Mouse (Mus musculus) limb, embryonic 13.5 days (tissue): ENCODE measurements around the gene Rapgef3. TPM values are rescaled to one million over a fixed set of nuclear protein-coding genes. Genes with fewer than 3 reads are reported as not detected.

ENCODE experiments used
- ATAC-seq: fragments of 200-750 bp; cut with Nextera tagmentation; 2 replicates; pipeline ENCODE4 v1.8.0; 2017; ENCODE audit warnings: low read depth, moderate number of reproducible peaks, moderate TSS enrichment; ENCODE audit not compliant: low FRiP score
- H3K27ac ChIP-seq: fragments of 300-500 bp; sonication (generic); 2 replicates; pipeline ENCODE4 v1.5.1; 2015; ENCODE audit warnings: inconsistent platforms, mild to moderate bottlenecking, moderate library complexity
- H3K27me3 ChIP-seq: fragments of 300-500 bp; sonication (generic); 2 replicates; pipeline ENCODE4 v1.6.1; 2015; ENCODE audit warnings: mild to moderate bottlenecking, inconsistent platforms
- H3K36me3 ChIP-seq: fragments of 300-500 bp; sonication (generic); 2 replicates; pipeline ENCODE4 v1.6.1; 2015; ENCODE audit warnings: inconsistent platforms, mild to moderate bottlenecking, moderate library complexity
- H3K4me1 ChIP-seq: fragments of 300-500 bp; sonication (generic); 2 replicates; pipeline ENCODE4 v1.6.1; 2015; ENCODE audit warnings: inconsistent platforms
- H3K4me2 ChIP-seq: fragments of 300-500 bp; sonication (generic); replicated peaks from 2 replicates; pipeline ENCODE4 v1.6.1; 2015; ENCODE audit warnings: inconsistent platforms, mild to moderate bottlenecking, moderate library complexity
- H3K4me3 ChIP-seq: fragments of 300-500 bp; sonication (generic); 2 replicates; pipeline ENCODE4 v1.5.1; 2015; ENCODE audit warnings: moderate library complexity, mild to moderate bottlenecking, inconsistent platforms
- H3K9ac ChIP-seq: fragments of 300-500 bp; sonication (generic); 2 replicates; pipeline ENCODE4 v1.6.1; 2015; ENCODE audit warnings: mild to moderate bottlenecking, inconsistent platforms
- H3K9me3 ChIP-seq: fragments of 300-500 bp; sonication (generic); 2 replicates; pipeline ENCODE4 v1.6.1; 2016; ENCODE audit warnings: inconsistent platforms
- WGBS: fragments of 180-500 bp; shearing (Covaris S2); methylation state at CpG from one replicate; pipeline ENCODE4 v1.1.7; 2015; 5-methylcytosine and 5-hydroxymethylcytosine counted together
- polyA plus RNA-seq: library from polyadenylated mRNA; unstranded; fragments of >200 nt; fragmentation: Nextera tagmentation; extraction: Ambion mirVana; gene quantifications from 2 replicates; pipeline ENCODE4 v1.2.1, GENCODE M21; 2015

Rapgef3 gene
- polyA plus RNA-seq, 1 experiment from 2014 or later: 11.2 TPM

DNA sequence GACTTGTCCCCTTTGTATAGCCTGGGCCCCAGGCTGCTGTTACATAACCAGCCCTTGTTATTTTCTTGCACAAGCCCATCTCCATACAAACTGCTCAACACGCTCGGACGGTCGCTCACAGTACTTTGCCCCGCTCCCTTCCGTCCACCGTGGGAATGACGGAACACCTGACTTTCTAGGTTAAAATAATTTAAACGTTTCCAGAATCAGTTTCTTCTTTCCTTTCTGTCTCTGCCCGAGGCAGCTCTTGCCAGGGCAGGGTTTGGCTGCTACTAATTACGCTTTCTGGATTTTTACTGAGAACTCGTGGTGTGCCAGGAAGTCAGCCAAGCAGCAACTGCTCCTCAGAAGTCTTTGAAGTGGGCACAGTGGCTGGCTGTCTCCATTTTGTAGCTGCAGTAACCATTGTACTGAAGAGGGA is 12.8 kb upstream of the Rapgef3 start:
- no peak overlapping the region for H3K4me3 ChIP-seq
- H3K36me3 ChIP-seq: no peaks in the 10 kb centered on the region
- H3K4me2 ChIP-seq: peak overlapping the region; percentile 19
- H3K4me1 ChIP-seq: peaks cover 44% of the 10 kb centered on the region
- WGBS: 20% methylated on average over 12 of the region's 12 CpGs
- no peak for ATAC-seq
- no peak overlapping the region for H3K9ac ChIP-seq
- H3K9me3 ChIP-seq: no peaks in the 10 kb centered on the region
- H3K27ac ChIP-seq: peak overlapping the region; percentile 76
- no peaks in the 10 kb centered on the region for H3K27me3 ChIP-seq

DNA sequence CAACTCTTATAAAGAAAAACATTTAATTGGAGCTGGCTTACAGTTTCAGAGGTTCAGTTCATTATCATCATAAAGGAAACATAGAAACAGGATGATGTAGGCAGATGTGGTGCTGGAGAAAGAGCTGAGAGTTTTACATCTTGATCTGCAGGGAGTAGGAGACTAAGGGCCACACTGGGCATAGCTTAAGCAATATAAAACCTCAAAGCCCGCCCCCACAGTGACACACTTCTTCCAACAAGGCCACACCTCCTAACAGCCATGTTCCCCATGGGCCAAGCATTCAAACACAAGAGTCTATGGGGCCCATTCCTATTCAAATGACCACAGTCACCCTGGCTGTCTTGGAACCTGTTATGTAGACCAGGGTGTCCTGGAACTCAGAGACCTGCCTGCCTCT is 11.8 kb upstream of the Rapgef3 start:
- no peaks in the 10 kb centered on the region for H3K36me3 ChIP-seq
- H3K4me3 ChIP-seq: no peak overlapping the region
- H3K9me3 ChIP-seq: no peaks in the 10 kb centered on the region
- ATAC-seq: no peak
- 89% methylated on average over 1 of the region's 1 CpGs for WGBS
- no peak overlapping the region for H3K9ac ChIP-seq
- H3K4me1 ChIP-seq: peaks cover 43% of the 10 kb centered on the region
- H3K4me2 ChIP-seq: no peak overlapping the region
- peak overlapping the region; percentile 76; the same call in 1 of the 2 replicates for H3K27ac ChIP-seq
- no peaks in the 10 kb centered on the region for H3K27me3 ChIP-seq

DNA sequence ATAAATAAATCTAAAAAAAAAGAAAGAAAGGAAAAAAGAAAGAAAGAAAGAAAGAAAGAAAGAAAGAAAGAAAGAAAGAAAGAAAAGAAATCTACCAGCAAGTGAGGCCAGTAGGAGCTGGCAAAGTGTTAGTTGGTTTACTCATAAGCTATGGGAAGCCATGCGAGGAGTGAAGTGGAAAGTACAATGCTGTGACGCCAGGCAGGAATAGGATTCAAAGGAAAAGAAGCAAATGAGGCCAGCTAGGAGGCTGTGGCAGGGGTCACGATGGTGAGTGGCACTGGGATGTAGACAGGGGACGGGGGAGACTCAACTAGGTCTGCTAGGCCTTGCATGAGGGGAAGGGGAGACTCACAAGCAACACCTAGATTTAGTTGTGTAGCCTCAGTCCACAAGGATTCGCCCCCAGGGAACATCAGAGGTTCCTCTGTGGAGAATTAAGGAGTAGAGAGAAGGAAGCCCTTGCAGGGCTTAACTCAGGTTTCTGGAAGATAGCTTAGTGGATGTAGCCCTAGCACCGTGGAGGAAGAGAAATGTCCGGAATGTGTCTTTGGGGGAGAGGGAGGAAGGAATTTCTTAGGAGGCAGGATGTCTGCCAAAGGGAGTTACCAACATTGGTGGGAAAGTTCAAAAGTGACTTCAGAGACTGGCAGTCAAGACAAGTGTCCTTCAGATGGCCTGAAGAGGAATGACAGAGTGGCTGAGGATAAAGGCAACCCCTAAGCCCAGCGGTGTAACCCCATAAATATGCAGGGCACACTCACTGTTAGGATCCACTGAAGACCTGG is 10.7 kb upstream of the Rapgef3 start, which contains the start of gene Slc48a1:
Slc48a1 (plus strand) TSS at position 210 of the 788 bp plus-strand sequence.
- 76% methylated on average over 8 of the region's 8 CpGs for whole genome bisulfite sequencing
- Histone ChIP-seq H3K4me3 (no peak within 1 kb of the TSS), H3K27ac (0 out of 2 replicates have a peak within 1 kb of the TSS, but pooled peaks have one; percentile 22), H3K4me1 (peaks cover 51% of the 10 kb centered on the region), H3K27me3 (no peaks in the 10 kb centered on the region), H3K36me3 (no peaks in the 10 kb centered on the region), H3K9me3 (no peaks in the 10 kb centered on the region), H3K4me2 (no peak within 1 kb of the TSS), H3K9ac (no peak within 1 kb of the TSS)
- no peak for ATAC-seq

DNA sequence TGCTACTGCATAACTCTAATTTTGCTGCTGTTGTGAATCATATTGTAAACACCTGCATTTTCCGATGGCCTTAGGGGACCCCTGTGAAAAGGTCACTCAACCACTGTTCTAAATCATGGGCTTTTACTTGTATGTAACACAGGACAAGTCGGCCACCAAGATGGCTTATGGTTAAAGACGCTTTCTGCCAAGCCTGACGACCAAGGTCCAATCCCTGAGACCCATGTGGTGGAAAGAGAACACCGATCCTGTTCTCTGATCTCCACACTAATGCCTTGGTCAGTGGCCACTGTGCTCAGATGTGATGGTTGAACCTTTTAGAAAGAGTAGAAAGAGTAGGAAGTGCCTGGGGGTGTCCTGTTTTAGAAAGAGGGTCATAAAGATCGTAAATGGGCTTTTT is 9.1 kb upstream of the Rapgef3 start:
- Histone ChIP-seq H3K36me3 (no peaks in the 10 kb centered on the region), H3K9ac (no peak overlapping the region), H3K27me3 (no peaks in the 10 kb centered on the region), H3K4me1 (peaks cover 55% of the 10 kb centered on the region), H3K4me2 (no peak overlapping the region), H3K27ac (no peak overlapping the region), H3K9me3 (no peaks in the 10 kb centered on the region), H3K4me3 (no peak overlapping the region)
- ATAC-seq: no peak
- WGBS: 65% methylated on average over 6 of the region's 6 CpGs

- H3K9ac ChIP-seq: no peak overlapping the region
- no peaks in the 10 kb centered on the region for H3K27me3 ChIP-seq
- no peak overlapping the region for H3K4me2 ChIP-seq
- no peaks in the 10 kb centered on the region for H3K9me3 ChIP-seq
- no peak overlapping the region for H3K27ac ChIP-seq
- ATAC-seq: 0 out of 2 replicates have a peak, but pooled peaks have one; percentile 13
- H3K4me1 ChIP-seq: peaks cover 52% of the 10 kb centered on the region
- H3K4me3 ChIP-seq: no peak overlapping the region
- WGBS: 9% methylated on average over 8 of the region's 8 CpGs
- H3K36me3 ChIP-seq: no peaks in the 10 kb centered on the region
Observed at GRCm38 (mm10) chr15:97776514-97776913, 8.7 kb upstream of the Rapgef3 start.

DNA sequence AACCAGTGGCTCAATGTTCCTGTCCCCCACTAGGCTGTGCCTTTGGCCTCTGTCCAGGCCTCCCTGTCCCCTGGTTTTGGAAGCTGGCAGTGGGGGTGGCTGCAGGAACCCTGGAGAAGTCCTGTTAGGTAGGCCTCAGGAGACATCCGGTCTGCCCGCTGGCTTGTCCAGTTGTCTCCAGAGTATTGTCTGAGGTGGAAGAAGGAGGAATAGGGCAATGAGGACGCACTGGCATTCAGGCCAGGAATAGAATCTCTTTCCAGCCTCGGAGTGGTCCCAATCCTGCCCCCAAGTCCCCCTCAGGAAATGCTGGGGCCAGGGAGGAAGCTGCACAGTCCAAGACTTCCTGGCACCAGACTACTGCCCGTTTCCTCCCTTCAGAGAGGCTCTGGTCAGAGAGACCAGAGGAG is 6.2 kb upstream of the Rapgef3 start:
- WGBS: 67% methylated on average over 5 of the region's 5 CpGs
- no peak overlapping the region for H3K4me2 ChIP-seq
- H3K9me3 ChIP-seq: no peaks in the 10 kb centered on the region
- ATAC-seq: no peak
- no peak overlapping the region for H3K9ac ChIP-seq
- peaks cover 4% of the 10 kb centered on the region; the same call in 1 of the 2 replicates for H3K27me3 ChIP-seq
- peak overlapping the region; percentile 81; the same call in 1 of the 2 replicates for H3K27ac ChIP-seq
- no peaks in the 10 kb centered on the region for H3K36me3 ChIP-seq
- H3K4me3 ChIP-seq: no peak overlapping the region
- H3K4me1 ChIP-seq: peaks cover 35% of the 10 kb centered on the region

GRCm38 (mm10) chr15:97773108-97773507 is 5.3 kb upstream of the Rapgef3 start:
- H3K36me3 ChIP-seq: no peaks in the 10 kb centered on the region
- peak overlapping the region; percentile 22 for H3K4me2 ChIP-seq
- peaks cover 39% of the 10 kb centered on the region for H3K4me1 ChIP-seq
- H3K4me3 ChIP-seq: no peak overlapping the region
- peaks cover 4% of the 10 kb centered on the region; the same call in 1 of the 2 replicates for H3K27me3 ChIP-seq
- H3K9ac ChIP-seq: no peak overlapping the region; the same call in 1 of the 2 replicates
- peak; percentile 64; the same call in 1 of the 2 replicates for ATAC-seq
- peak overlapping the region; percentile 81 for H3K27ac ChIP-seq
- H3K9me3 ChIP-seq: no peaks in the 10 kb centered on the region
- 18% methylated on average over 5 of the region's 5 CpGs for WGBS

DNA sequence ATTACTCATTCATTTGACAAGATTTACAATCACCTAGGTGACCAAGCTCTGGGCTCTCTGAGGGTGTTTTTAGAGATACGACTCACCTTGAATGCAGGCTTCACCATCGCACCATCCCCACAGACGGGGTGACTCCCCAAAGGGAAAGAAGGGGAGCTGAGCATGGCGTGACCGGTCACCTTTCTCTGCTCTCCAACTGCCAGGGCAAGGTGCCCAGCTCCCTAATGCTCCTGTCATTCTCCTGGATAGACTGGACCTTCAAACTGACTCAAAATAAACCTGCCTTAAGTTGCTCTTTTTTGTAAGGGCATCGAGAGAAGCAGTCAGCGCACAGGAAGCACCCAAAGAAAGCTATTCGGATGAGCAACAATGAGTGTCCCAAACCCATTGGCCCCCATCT is 2.5 kb upstream of the Rapgef3 start:
- Histone ChIP-seq H3K27me3 (peaks cover 14% of the 10 kb centered on the region), H3K27ac (no peak overlapping the region), H3K9ac (no peak overlapping the region), H3K36me3 (no peaks in the 10 kb centered on the region), H3K4me1 (peaks cover 62% of the 10 kb centered on the region), H3K4me2 (no peak overlapping the region), H3K9me3 (no peaks in the 10 kb centered on the region), H3K4me3 (no peak overlapping the region)
- 85% methylated on average over 8 of the region's 8 CpGs for WGBS
- ATAC-seq: no peak

DNA sequence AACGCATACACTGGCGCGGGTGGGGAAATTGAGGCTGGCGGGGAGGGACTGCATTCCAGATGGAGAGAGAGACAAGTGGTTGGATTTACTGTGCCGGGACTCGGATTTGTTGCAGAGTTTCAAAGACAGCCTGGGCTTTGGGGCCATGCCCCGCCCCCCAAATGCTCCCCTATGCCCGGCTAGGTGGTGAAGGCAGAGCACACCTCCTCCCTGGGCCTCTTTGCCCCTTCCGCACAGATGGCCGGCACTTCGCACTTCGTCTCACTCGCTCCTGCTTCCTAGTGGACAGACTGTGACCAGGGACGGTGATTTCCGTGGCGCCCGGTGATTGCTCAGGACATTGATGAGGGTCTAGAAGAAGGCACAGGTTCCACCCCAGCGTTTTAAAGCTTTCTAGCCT is 420 bp upstream of the Rapgef3 start:
- 1% methylated on average over 18 of the region's 18 CpGs for WGBS
- H3K4me2 ChIP-seq: peak overlapping the region; percentile 91
- H3K27me3 ChIP-seq: peaks cover 14% of the 10 kb centered on the region
- H3K9ac ChIP-seq: peak overlapping the region; percentile 72
- H3K4me1 ChIP-seq: peaks cover 53% of the 10 kb centered on the region
- H3K36me3 ChIP-seq: no peaks in the 10 kb centered on the region
- peak overlapping the region; percentile 51 for H3K4me3 ChIP-seq
- peak overlapping the region; percentile 66 for H3K27ac ChIP-seq
- peak; percentile 34; the same call in 1 of the 2 replicates for ATAC-seq
- H3K9me3 ChIP-seq: no peaks in the 10 kb centered on the region

GRCm38 (mm10) chr15:97766594-97767279 is 1.0 kb downstream of the Rapgef3 start:
- Histone ChIP-seq H3K36me3 (no peaks in the 10 kb centered on the region), H3K4me2 (peak overlapping the region; percentile 91), H3K4me1 (peaks cover 50% of the 10 kb centered on the region), H3K9me3 (no peaks in the 10 kb centered on the region), H3K9ac (peak overlapping the region; percentile 66), H3K27ac (no peak overlapping the region), H3K27me3 (peaks cover 14% of the 10 kb centered on the region), H3K4me3 (peak overlapping the region; percentile 51)
- WGBS: 10% methylated on average over 23 of the region's 23 CpGs
- no peak; the same call in 1 of the 2 replicates for ATAC-seq

DNA sequence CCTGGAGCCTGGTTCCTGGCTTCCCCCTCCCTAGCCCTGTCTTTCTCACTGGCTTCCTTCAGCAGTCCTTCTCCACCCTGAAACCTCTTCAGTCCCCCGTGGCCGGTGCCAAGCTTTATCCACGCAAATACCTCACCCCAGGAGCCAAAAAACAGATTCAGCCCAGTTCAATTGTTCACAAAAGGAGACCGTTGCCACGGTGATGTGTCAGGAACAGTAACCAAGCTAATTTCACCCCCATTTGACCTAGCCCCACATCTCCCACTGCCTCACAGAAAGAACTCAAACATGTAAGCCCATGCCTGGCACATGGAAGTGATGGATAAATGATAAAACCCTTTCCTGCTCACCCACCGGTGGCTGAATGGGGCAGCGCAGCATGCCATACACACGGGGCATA is 1.6 kb downstream of the Rapgef3 start:
- Histone ChIP-seq H3K4me3 (peak overlapping the region; percentile 51), H3K4me1 (peaks cover 46% of the 10 kb centered on the region), H3K9ac (peak overlapping the region; percentile 66; the same call in 1 of the 2 replicates), H3K27ac (no peak overlapping the region), H3K27me3 (peaks cover 14% of the 10 kb centered on the region), H3K4me2 (peak overlapping the region; percentile 91), H3K36me3 (no peaks in the 10 kb centered on the region), H3K9me3 (no peaks in the 10 kb centered on the region)
- WGBS: 25% methylated on average over 8 of the region's 8 CpGs
- ATAC-seq: no peak
